Mouse (Mus musculus) neutrophil, adult 65 days (primary cell): ENCODE results near the gene Decr2. TPM values are rescaled to one million over a fixed set of nuclear protein-coding genes. Genes with fewer than 3 reads are reported as not detected.

Experiments
- total RNA-seq: library from RNA; stranded (reverse); gene quantifications from 2 replicates; pipeline ENCODE4 v1.2.4, GENCODE M21; 2023

Decr2 gene
- 2.5 and 3.0 TPM in 2 replicates for total RNA-seq

DNA sequence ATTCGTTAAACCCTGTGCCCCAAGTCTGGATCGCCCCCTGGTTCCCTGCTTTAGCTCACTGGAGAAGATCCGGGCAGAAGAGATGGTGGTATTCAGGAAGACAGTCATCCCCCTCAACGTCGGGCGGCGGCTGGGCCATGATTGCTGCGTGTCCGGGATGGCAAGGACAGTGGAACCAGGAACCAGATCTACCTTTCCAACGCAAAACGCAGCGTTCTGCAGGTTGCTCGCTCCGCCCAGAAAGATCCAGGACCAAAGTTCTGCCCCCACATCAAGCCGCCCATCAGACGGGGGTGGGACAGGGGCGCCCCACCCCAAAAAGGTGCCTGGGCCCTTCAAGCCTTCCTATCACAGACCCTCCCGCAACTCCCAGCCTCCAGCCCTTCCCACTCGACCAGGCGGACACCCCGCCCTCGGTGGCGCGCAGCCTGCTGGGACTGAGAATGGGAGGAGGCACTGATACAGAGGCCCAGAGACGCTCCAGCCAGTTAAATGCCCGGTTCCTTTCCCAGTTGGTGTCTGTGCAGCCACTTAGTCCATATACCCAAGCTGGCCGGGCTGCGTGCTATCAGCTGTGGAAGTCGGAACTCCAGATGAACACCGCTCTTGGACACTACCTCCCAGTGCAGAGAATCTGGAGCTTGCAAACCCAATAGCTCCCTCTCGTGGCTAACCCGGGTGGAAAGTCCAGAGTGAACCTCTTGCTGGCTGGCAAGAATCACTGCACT is at the start of gene Decr2:
Decr2 (minus strand) TSS at position 433 of the 728 bp plus-strand sequence.

DNA sequence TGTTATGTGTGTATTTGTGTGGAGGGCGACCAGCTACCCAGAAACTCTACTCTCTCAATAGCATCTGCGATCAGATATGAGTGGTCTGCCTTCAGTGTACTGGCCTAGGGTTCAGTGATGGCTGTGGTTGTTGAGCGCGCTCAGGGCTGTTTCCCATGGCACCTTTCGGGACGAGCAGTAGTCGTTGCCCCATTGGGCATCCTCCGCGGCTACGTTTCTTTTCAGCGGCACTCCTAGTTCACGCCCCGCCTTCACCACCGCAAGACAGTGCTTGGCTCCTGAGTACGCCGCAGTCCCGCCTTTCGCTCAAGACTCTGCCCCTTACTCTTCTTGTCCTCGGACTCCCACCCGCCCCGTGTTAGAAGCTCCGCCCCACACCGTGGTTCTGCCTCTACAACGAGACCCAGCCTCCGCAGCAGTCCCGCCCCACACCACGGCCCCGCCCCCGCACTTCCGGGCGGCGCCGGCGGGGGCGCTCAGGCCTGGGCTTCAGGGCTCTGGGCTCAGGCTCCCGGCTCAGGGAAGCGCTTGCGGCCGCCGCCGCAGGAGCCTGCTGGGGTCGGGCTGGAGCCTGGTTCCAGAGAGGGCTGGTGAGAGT is 48.2 kb upstream of the Decr2 start, which contains the start of gene Axin1:
Axin1 (plus strand) TSS at position 450 of the 598 bp plus-strand sequence.

GRCm38 (mm10) chr17:26123267-26123684 is 33.1 kb upstream of the Decr2 start, which contains the start of gene Mrpl28:
Gene Mrpl28 (plus strand): TSS chr17:26123500.

DNA sequence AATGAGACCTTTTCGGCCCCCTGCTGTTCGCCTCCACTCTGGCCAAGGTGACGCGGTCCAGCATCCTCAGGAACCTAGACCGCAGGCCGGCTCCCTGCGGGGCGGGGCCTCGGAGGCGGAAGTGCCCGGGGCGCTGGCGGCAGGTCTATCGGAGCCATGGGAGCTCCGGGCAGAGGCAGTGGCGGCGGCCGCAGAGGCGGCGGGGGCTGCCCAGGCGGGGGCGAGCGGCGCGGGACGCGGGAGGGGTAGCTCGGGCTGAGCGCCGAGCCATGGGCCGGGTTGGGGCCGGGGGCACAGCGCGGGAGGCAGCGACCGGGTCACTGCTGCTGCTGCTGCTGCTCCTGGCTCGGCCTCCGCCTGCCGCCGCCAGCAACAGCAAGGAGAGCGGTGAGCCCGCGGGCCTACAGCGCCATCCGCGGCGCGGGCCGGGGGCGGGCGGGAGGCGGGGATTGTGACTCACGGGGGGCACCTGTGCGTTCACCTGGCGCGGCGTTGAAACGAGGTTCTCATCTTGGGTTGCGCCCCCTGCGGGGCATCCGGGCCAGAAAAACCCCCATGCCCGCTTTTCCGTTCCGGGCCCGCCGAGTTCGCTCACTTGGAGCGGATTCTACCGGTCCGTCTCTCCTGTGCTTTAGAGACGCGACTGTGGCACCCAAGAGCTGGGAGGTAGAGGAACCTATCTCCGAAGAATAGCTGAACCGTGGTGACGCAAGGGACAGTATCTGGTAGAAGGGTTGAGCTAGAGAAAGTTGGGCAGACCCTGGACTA is 23.2 kb upstream of the Decr2 start, which contains the start of gene Tmem8:
Tmem8 (plus strand) TSS at position 119 of the 768 bp plus-strand sequence.

DNA sequence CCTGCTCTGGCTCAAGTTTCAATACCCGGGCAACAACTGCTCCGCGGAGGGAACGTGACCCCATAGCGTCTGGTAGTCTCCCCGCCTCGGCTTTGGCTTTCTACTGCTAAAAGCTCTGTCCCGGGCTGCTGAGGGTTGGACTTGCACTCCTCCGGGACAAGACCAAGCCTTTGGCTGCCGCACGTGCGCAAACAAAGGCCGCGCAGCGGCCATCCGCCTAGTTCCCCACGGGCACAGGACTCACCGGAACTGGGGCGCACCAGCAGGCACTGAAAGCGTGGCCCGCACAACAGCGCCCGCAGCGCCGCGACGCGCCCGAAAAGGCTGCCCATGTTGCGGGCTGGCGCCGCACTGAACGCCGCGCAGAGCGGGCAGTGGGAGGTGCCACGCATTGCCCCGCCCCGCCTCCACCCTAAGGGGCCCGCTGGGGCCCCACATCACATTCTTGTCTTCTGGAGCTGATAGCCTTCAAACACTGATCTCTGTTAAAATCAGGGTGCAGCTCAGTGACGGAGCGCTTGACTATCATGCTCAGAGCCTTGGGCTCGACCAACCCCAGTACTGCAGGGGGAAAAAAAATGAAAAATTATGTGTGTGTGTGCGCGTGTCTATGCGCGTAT is 5.1 kb upstream of the Decr2 start, which contains the start of gene Nme4:
Nme4 (minus strand) TSS at position 482 of the 620 bp plus-strand sequence.

GRCm38 (mm10) chr17:26068831-26069739 is 21.1 kb downstream of the Decr2 start, which contains the start of gene Rab11fip3:
Gene Rab11fip3 (minus strand): TSS chr17:26069555.

Other genes starting within 250 kb of the Decr2 start
- 1.7 and 2.8 TPM in 2 replicates for gene Gm20683, start 248.6 kb downstream of the Decr2 start, total RNA-seq
- 26.5 and 33.7 TPM in 2 replicates for gene Rhot2, start 245.5 kb downstream of the Decr2 start, total RNA-seq
- gene Wdr90, start 228.8 kb downstream of the Decr2 start, total RNA-seq: 21.9 and 25.5 TPM in 2 replicates
- 1.4 and 3.2 TPM in 2 replicates for gene Mcrip2, start 221.6 kb downstream of the Decr2 start, total RNA-seq
- 6.4 and 6.5 TPM in 2 replicates for gene Mettl26, start 215.3 kb downstream of the Decr2 start, total RNA-seq
- 2.1 and 4.1 TPM in 2 replicates for gene Wfikkn1, start 209.5 kb downstream of the Decr2 start, total RNA-seq
- gene Rab40c, start 170.6 kb downstream of the Decr2 start, total RNA-seq: 13.0 and 17.4 TPM in 2 replicates
- gene Pigq, start 145.4 kb downstream of the Decr2 start, total RNA-seq: 34.9 and 36.2 TPM in 2 replicates
- not detected in 2 replicates for gene Nhlrc4, start 145.4 kb downstream of the Decr2 start, total RNA-seq
- not detected in 2 replicates for gene A930017K11Rik, start 137.8 kb downstream of the Decr2 start, total RNA-seq
- 12.0 and 19.3 TPM in 2 replicates for gene Capn15, start 104.5 kb downstream of the Decr2 start, total RNA-seq
- gene Rab11fip3, start 20.8 kb downstream of the Decr2 start, total RNA-seq: 0.75 and 1.3 TPM in 2 replicates
- gene Nme4, start 5.3 kb upstream of the Decr2 start, total RNA-seq: 0.69 and 1.1 TPM in 2 replicates
- gene Tmem8, start 23.0 kb upstream of the Decr2 start, total RNA-seq: 63.4 and 78.1 TPM in 2 replicates
- 25.2 and 27.1 TPM in 2 replicates for gene Mrpl28, start 33.2 kb upstream of the Decr2 start, total RNA-seq
- 33.5 and 42.1 TPM in 2 replicates for gene Axin1, start 48.4 kb upstream of the Decr2 start, total RNA-seq
- gene Pdia2, start 108.8 kb upstream of the Decr2 start, total RNA-seq: 0.68 TPM in 1 of 2 replicates, not detected in the other
- 0.32 and 0.35 TPM in 2 replicates for gene Rgs11, start 112.6 kb upstream of the Decr2 start, total RNA-seq
- not detected in 2 replicates for gene Arhgdig, start 117.4 kb upstream of the Decr2 start, total RNA-seq
- gene Fam234a, start 153.9 kb upstream of the Decr2 start, total RNA-seq: 69.0 and 79.0 TPM in 2 replicates
- gene Luc7l, start 162.6 kb upstream of the Decr2 start, total RNA-seq: 39.7 and 54.8 TPM in 2 replicates